Mouse (Mus musculus): Measurements from ENCODE around the gene Myrfl. TPM values are rescaled to one million over a fixed set of nuclear protein-coding genes. Genes with fewer than 3 reads are reported as not detected.
A peak's percentile ranks its signal among the peaks of the same experiment; 100 is the strongest.

Gene Myrfl
- polyA plus RNA-seq, 1 experiment from 2014 or later, result not detected

DNA sequence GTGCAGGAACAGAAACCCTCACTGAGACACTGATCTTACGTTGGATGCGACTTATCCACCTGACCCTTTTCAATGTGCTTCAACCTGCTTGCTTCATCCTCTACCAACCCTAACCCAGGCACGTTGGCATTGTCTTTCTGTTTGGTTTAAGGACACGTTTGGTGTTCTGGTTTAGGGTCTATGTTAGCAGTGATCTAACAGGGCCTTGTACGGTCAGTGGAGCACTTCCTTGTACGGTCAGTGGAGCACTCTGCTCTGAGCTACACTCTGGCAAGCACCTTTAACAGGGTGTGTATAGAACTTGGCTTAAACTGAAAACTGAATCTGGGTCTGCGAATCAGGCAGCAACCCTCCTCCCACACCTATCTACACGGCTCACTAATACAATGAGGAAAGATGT lies 18.6 kb upstream of the Myrfl start:
- 92% methylated on average over 8 of the region's 8 CpGs for WGBS
- H3K9me3 ChIP-seq (ENCODE audit: low read length), result no peaks in the 10 kb centered on the region
- no peak overlapping the region for H3K27ac ChIP-seq (ENCODE audit: low read length)
- no peak overlapping the region for H3K9ac ChIP-seq (replicated peaks; ENCODE audit: low read depth)
- no peak for TF ChIP-seq CTCF (IDR thresholded peaks at IDR 0.05)
- no peak for TF ChIP-seq EP300 (IDR thresholded peaks at IDR 0.05)
- ATAC-seq, result no peak
- H3K4me3 ChIP-seq (ENCODE audit: low read depth, low read length), result no peak overlapping the region
- DNase-seq (ENCODE audit: low spot score), result no peak
- no peaks in the 10 kb centered on the region for H3K27me3 ChIP-seq (replicated peaks; ENCODE audit: insufficient read depth, low read length)
- H3K36me3 ChIP-seq (ENCODE audit: insufficient read depth, low read length), result peaks cover 15% of the 10 kb centered on the region
- no peaks in the 10 kb centered on the region for H3K4me1 ChIP-seq (ENCODE audit: insufficient read depth, low read depth, low read length)
- no peak overlapping the region for H3K4me2 ChIP-seq (replicated peaks; ENCODE audit: low read depth, low read length)

DNA sequence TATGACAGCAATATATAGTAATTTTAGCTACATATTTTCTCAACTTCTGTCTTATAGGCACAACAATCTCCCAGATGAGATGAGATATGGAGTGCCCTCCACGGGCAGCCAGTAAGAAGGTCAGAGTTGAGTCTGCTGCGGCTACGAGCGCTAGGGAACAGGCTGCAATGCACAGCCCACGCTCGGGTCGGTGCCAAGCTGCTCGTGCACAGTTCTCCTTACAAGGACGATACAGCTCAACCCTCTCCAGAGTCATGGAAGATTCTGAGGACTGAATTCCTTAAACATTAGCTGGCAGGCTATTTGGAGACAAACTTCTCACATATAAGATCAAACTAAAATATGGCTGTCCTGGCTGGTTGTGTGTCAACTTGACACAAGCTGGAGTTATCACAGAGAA lies 17.9 kb upstream of the Myrfl start:
- ATAC-seq (peak; percentile 43), DNase-seq (ENCODE audit: low spot score) (no peak)
- Histone ChIP-seq H3K9ac (replicated peaks; ENCODE audit: low read depth) (no peak overlapping the region), H3K36me3 (ENCODE audit: insufficient read depth, low read length) (peaks cover 22% of the 10 kb centered on the region), H3K4me3 (ENCODE audit: low read depth, low read length) (no peak overlapping the region), H3K9me3 (ENCODE audit: low read length) (no peaks in the 10 kb centered on the region), H3K4me1 (ENCODE audit: insufficient read depth, low read depth, low read length) (no peaks in the 10 kb centered on the region), H3K27ac (ENCODE audit: low read length) (no peak overlapping the region), H3K27me3 (replicated peaks; ENCODE audit: insufficient read depth, low read length) (no peaks in the 10 kb centered on the region), H3K4me2 (replicated peaks; ENCODE audit: low read depth, low read length) (no peak overlapping the region)
- WGBS, result 69% methylated on average over 9 of the region's 9 CpGs
- TF ChIP-seq EP300 (IDR thresholded peaks at IDR 0.05) (no peak), CTCF (IDR thresholded peaks at IDR 0.05) (no peak)

DNA sequence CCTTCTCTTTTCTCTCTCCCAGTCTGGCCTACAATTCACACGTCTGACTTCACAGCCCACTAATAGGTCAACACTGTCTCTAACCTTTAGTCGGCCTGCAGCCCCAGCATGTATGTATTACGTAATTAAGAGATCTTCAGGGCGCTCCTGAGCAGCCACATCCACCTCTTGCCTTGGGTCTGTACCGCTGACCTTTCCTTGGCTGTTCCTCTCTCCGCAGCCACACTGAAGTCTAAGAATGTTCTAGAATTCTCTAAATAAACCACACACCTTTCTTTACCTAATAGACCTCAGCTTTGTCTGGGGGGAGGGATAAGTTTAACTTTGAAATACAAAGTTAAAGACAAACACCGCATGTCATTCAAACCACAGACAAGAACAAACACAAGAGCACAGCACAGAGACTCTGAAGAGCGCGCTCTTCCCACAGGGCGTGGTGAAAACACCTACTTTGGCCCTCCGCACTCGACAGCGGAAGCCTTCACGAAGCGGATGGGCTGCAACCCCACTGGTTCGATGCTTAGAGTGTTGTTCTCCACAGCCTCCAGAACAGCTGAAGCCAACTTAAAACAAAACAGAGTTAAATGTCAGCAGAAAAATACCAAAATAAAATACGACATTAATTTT lies 17.0 kb upstream of the Myrfl start:
- Histone ChIP-seq H3K9me3 (ENCODE audit: low read length) (no peaks in the 10 kb centered on the region), H3K4me2 (replicated peaks; ENCODE audit: low read depth, low read length) (no peak overlapping the region), H3K27ac (ENCODE audit: low read length) (no peak overlapping the region), H3K9ac (replicated peaks; ENCODE audit: low read depth) (no peak overlapping the region), H3K4me1 (ENCODE audit: insufficient read depth, low read depth, low read length) (no peaks in the 10 kb centered on the region), H3K4me3 (ENCODE audit: low read depth, low read length) (no peak overlapping the region), H3K36me3 (ENCODE audit: insufficient read depth, low read length) (peaks cover 24% of the 10 kb centered on the region), H3K27me3 (replicated peaks; ENCODE audit: insufficient read depth, low read length) (no peaks in the 10 kb centered on the region)
- ATAC-seq (peak; percentile 77), DNase-seq (ENCODE audit: low spot score) (peak; percentile 49)
- TF ChIP-seq EP300 (IDR thresholded peaks at IDR 0.05), result 0 out of 2 replicates have a peak, but pooled peaks have one; percentile 26
- TF ChIP-seq CTCF (IDR thresholded peaks at IDR 0.05), result no peak
- WGBS, result 61% methylated on average over 17 of the region's 17 CpGs

DNA sequence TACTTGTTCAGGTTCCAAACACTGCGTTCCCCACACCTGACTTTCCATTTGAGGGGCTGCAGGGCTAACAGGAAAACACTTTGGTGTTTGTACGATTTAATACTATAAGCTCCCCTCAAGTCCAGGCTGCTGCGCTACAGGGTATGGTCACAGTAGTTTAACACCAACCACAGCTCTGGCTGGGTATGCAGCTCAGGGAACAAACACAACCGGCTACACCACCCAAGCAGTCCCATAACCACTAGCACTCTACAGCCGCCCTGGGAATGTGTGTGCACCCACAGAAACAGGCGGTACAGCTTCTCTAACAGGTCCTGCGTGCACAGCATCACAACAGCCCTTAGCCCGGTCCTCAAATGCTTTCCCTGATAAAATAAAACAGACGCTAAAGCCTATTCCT lies 16.1 kb upstream of the Myrfl start:
- H3K9ac ChIP-seq (replicated peaks; ENCODE audit: low read depth), result no peak overlapping the region
- TF ChIP-seq CTCF (IDR thresholded peaks at IDR 0.05) (no peak), EP300 (IDR thresholded peaks at IDR 0.05) (no peak)
- ATAC-seq (no peak), DNase-seq (ENCODE audit: low spot score) (no peak)
- H3K27ac ChIP-seq (ENCODE audit: low read length), result no peak overlapping the region
- no peak overlapping the region for H3K4me3 ChIP-seq (ENCODE audit: low read depth, low read length)
- H3K4me1 ChIP-seq (ENCODE audit: insufficient read depth, low read depth, low read length), result no peaks in the 10 kb centered on the region
- H3K4me2 ChIP-seq (replicated peaks; ENCODE audit: low read depth, low read length), result no peak overlapping the region
- H3K27me3 ChIP-seq (replicated peaks; ENCODE audit: insufficient read depth, low read length), result no peaks in the 10 kb centered on the region
- peaks cover 31% of the 10 kb centered on the region for H3K36me3 ChIP-seq (ENCODE audit: insufficient read depth, low read length)
- no peaks in the 10 kb centered on the region for H3K9me3 ChIP-seq (ENCODE audit: low read length)
- 83% methylated on average over 9 of the region's 9 CpGs for WGBS

DNA sequence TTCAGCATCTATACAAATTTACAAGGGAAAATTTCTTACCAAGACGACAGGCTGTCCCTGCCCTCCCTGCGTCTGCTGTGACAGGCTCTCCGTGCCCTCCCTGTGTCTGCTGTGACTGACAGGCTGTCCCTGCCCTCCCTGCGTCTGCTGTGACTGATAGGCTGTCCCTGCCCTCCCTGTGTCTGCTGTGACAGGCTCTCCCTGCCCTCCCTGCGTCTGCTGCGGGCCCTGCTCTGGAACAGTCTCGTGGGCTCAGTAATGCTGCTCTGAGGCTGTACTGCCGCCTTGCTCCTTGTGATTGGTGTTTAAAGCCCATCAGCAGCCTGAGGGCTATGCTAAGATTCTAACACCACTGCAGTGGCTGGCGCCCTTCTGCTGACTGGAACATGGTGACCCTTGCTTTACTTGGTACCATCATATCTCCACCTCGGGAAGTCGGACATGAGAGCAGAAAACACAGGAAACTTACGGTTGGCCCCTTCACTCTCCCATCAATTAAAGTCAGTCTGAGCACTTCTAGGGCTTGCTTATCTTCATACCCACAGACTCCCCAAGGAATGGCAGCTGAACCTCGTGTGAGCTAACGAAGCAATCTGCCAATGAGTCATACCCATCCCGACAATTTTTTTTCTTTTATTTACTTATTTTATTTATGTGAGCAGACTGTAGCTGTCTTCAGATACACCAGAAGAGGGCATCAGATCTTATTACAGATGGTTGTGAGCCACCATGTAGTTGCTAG lies 12.4 kb upstream of the Myrfl start:
- Histone ChIP-seq H3K36me3 (ENCODE audit: insufficient read depth, low read length) (peaks cover 38% of the 10 kb centered on the region), H3K27me3 (replicated peaks; ENCODE audit: insufficient read depth, low read length) (no peaks in the 10 kb centered on the region), H3K4me2 (replicated peaks; ENCODE audit: low read depth, low read length) (no peak overlapping the region), H3K9ac (replicated peaks; ENCODE audit: low read depth) (no peak overlapping the region), H3K27ac (ENCODE audit: low read length) (no peak overlapping the region), H3K9me3 (ENCODE audit: low read length) (no peaks in the 10 kb centered on the region), H3K4me1 (ENCODE audit: insufficient read depth, low read depth, low read length) (no peaks in the 10 kb centered on the region), H3K4me3 (ENCODE audit: low read depth, low read length) (no peak overlapping the region)
- ATAC-seq, result no peak
- 66% methylated on average over 15 of the region's 15 CpGs for WGBS
- DNase-seq (ENCODE audit: low spot score), result no peak
- TF ChIP-seq EP300 (IDR thresholded peaks at IDR 0.05), result no peak
- TF ChIP-seq CTCF (IDR thresholded peaks at IDR 0.05), result no peak

DNA sequence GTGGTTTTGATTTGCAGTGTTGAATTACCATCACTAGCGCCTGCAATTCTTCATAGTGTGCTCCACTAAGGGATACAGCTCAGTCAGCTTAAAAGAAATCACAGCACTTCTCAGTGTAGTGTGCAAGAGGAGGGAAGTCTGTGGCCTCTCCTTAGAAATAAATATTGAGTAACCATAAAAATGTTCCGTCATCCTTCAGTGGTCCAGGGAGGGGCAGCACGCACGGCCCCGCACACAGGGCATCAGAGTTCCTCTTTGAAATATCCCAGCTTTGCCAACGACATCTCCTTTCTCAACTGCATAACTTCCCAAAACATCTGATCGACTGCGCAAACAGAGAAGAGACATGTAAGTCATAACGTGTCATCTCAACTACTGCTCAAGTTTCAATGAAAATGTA lies 10.1 kb upstream of the Myrfl start:
- Histone ChIP-seq H3K36me3 (ENCODE audit: insufficient read depth, low read length) (peaks cover 30% of the 10 kb centered on the region), H3K4me1 (ENCODE audit: insufficient read depth, low read depth, low read length) (no peaks in the 10 kb centered on the region), H3K27me3 (replicated peaks; ENCODE audit: insufficient read depth, low read length) (no peaks in the 10 kb centered on the region), H3K27ac (ENCODE audit: low read length) (no peak overlapping the region), H3K9ac (replicated peaks; ENCODE audit: low read depth) (no peak overlapping the region), H3K4me2 (replicated peaks; ENCODE audit: low read depth, low read length) (no peak overlapping the region), H3K9me3 (ENCODE audit: low read length) (no peaks in the 10 kb centered on the region), H3K4me3 (ENCODE audit: low read depth, low read length) (no peak overlapping the region)
- 83% methylated on average over 9 of the region's 9 CpGs for WGBS
- no peak for DNase-seq (ENCODE audit: low spot score)
- no peak for ATAC-seq
- TF ChIP-seq EP300 (IDR thresholded peaks at IDR 0.05) (no peak), CTCF (IDR thresholded peaks at IDR 0.05) (no peak)

Data from lung, postnatal 0 days (tissue).